Mouse (Mus musculus) C2C12 (cell line): ENCODE measurements around the gene Wfikkn1. TPM values are rescaled to one million over a fixed set of nuclear protein-coding genes. Genes with fewer than 3 reads are reported as not detected.
A peak's percentile ranks its signal among the peaks of the same experiment; 100 is the strongest.

ENCODE experiments used
- H3K27me3 ChIP-seq: one replicate; pipeline ENCODE4 v1.6.1; 2011; ENCODE audit not compliant: control insufficient read depth, insufficient read depth, insufficient read length
- H3K36me3 ChIP-seq: one replicate; pipeline ENCODE4 v1.6.1; 2011; ENCODE audit not compliant: control insufficient read depth, insufficient read depth
- H3K4me3 ChIP-seq: one replicate; pipeline ENCODE4 v1.5.1; 2011; ENCODE audit warnings: mild to moderate bottlenecking, control low read depth; ENCODE audit not compliant: poor library complexity, insufficient read depth, severe bottlenecking
- H3K79me2 ChIP-seq: one replicate; pipeline ENCODE4 v1.6.1; 2011; ENCODE audit not compliant: control insufficient read depth, insufficient read depth
- H3K79me3 ChIP-seq: one replicate; pipeline ENCODE4 v1.6.1; 2011; ENCODE audit warnings: low read depth, control low read depth
- H3ac ChIP-seq: one replicate; pipeline ENCODE3; 2011; ENCODE audit warnings: low read depth; ENCODE audit not compliant: control insufficient read depth, insufficient read length
- CEBPB ChIP-seq: IDR thresholded peaks from one replicate; pipeline ENCODE4 v1.6.1; 2011; ENCODE audit warnings: low read depth, mild to moderate bottlenecking, control low read depth, moderate library complexity
- CTCF ChIP-seq: IDR thresholded peaks from one replicate; pipeline ENCODE4 v1.5.1; 2011; ENCODE audit not compliant: control insufficient read depth, insufficient read depth, insufficient read length
- FOSL1 ChIP-seq: IDR thresholded peaks from one replicate; pipeline ENCODE4 v1.8.0; 2011; ENCODE audit warnings: mild to moderate bottlenecking, low read length; ENCODE audit not compliant: poor library complexity, insufficient read depth, severe bottlenecking
- MAX ChIP-seq: IDR thresholded peaks from one replicate; pipeline ENCODE4 v1.6.1; 2011; ENCODE audit warnings: mild to moderate bottlenecking, control low read depth
- MYOD1 ChIP-seq: IDR thresholded peaks from one replicate; pipeline ENCODE4 v1.6.1; 2011; ENCODE audit warnings: low read depth; ENCODE audit not compliant: control insufficient read depth, insufficient read length
- MYOG ChIP-seq: IDR thresholded peaks from one replicate; pipeline ENCODE4 v1.6.1; 2011; ENCODE audit not compliant: control insufficient read depth, insufficient read length; ENCODE audit errors: extremely low read depth
- USF1 ChIP-seq: IDR thresholded peaks from one replicate; pipeline ENCODE4 v1.6.1; 2011; ENCODE audit warnings: low read depth, mild to moderate bottlenecking, control low read depth, moderate library complexity
- polyA plus RNA-seq: library from polyadenylated mRNA; unstranded; fragments of >200 nt; fragmentation: generic; extraction: Trizol; gene quantifications from one replicate; pipeline ENCODE4 v1.2.1, GENCODE M21; 2012; ENCODE audit warnings: missing spikeins

The Wfikkn1 gene
- polyA plus RNA-seq, 1 experiment: 0.34 TPM

DNA sequence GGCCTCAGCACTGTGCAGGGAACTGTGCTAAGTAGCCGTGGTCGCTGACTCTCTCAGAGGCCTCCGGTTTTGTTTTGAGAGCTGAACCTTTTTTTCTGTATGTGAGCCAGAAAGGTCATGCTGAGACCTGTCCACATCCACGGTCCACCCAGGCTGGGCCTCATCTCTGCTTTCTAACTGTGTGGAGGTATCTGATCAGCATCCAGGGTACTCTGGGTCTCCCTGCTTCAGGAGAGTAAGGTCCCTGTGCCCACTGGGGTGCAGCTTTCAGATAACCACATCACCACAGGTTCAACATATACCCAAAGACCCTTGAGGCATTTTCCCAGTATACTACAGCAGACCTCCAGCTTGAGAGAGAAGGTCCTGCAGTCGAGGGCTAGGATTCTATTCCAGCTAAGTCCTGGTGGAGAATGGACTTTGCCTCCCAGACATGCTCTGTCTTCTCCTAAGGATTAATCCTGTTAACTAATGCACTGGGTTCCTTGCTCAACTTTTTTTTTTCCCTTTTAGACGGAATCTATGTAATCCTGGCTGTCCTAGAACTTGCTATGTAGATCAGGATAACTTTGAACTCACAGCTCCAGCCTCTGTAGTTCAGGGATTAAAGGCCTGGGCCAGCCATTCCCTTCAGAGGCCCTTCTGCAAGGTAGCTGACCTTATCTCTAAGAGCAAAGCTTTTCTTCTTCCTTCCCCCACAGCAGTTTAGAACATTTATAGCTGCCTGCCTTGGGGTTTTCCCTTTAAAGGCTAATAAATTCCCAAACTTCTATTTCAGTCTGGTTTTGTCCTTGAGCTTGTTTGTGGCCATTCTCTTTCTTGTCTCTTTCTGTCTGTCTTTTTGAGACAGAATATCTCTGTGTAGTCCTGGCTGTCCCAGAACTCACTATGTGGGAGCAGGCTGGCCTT is 18.7 kb downstream of the Wfikkn1 start:
- Histone ChIP-seq H3K79me3 (no peaks in the 10 kb centered on the region), H3K4me3 (peak overlapping the region; percentile 43), H3K27me3 (no peaks in the 10 kb centered on the region), H3K36me3 (no peaks in the 10 kb centered on the region), H3K79me2 (no peaks in the 10 kb centered on the region), H3ac (peak overlapping the region; percentile 81)
- no peak for TF ChIP-seq FOSL1
- TF ChIP-seq CEBPB: no peak
- no peak for TF ChIP-seq CTCF
- TF ChIP-seq MYOG: no peak
- TF ChIP-seq USF1: no peak
- TF ChIP-seq MYOD1: no peak

DNA sequence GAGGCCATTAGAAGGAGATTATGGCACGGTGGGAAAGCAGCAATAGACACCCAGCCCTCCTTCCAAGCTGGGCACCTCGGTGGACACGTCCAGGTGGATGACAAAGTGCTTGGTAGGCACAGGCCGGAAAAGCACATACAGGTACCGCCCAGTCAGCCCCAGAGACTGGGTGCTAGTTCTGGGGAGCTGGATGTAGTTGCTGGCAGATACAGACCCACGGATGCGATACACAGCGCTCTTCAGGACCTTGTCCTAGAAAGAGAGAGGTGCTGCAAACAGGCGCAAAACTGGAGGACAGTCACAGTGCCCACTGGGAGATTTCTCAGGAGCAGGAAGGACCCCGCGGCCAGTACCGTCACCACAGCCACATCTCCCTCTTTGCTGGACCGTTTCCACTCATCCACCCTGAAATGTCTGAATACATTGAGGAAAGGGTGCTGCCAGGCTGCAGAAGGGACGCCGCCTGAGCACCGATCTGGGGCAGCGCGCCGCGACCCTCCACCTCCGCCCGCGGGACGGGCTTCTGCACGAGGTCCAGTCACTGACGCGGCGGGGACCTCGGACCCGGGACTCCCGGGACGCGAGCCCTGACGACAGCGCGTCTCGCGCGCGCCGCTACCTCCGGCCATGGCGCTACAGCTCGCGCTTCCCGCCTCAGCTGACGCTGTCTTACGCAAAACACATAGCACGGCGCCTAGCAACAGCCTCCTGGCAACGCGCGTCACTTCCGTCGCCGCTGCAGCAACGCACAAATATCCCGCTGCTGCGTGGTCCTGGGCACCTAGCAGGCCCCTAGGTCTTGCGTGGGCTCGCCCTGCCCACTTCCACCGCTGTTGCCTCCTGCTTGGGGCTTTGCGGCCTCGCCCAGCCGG is 19.6 kb downstream of the Wfikkn1 start, which contains the start of gene Wdr90:
Gene Wdr90 (minus strand): TSS at position 670 of the 872 bp plus-strand sequence.
- no peaks in the 10 kb centered on the region for H3K27me3 ChIP-seq
- no peak for TF ChIP-seq FOSL1
- peak; percentile 63 for TF ChIP-seq MAX
- no peak for TF ChIP-seq MYOD1
- TF ChIP-seq MYOG: no peak
- TF ChIP-seq CEBPB: peak; percentile 83
- peak; percentile 28 for TF ChIP-seq USF1
- TF ChIP-seq CTCF: no peak
- peak within 1 kb of the TSS; percentile 43 for H3K4me3 ChIP-seq
- H3K36me3 ChIP-seq: no peaks in the 10 kb centered on the region
- no peaks in the 10 kb centered on the region for H3K79me2 ChIP-seq
- no peaks in the 10 kb centered on the region for H3K79me3 ChIP-seq
- peak within 1 kb of the TSS; percentile 81 for H3ac ChIP-seq

DNA sequence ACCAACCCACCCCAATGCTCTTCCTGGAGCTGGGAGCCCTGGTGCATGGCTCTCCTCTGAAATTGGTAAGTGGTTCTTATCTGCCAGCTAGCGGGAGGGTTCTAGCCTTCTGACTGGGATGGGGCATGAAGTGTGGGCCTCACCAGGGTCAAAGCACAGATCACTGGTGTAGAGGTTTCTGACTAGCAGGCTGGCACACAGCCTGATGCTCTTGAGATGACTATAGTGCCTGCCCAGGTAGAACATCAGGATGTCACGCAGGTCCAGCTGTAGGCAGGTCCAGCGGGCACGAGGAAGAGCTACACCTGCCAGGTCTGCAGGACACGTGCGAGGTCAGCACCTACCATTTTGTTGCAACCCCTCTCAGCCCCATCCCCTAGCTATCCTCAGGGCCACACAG is 20.4 kb downstream of the Wfikkn1 start:
- H3K79me3 ChIP-seq: no peaks in the 10 kb centered on the region
- H3K4me3 ChIP-seq: peak overlapping the region; percentile 43
- no peak overlapping the region for H3ac ChIP-seq
- no peaks in the 10 kb centered on the region for H3K79me2 ChIP-seq
- no peaks in the 10 kb centered on the region for H3K27me3 ChIP-seq
- TF ChIP-seq USF1 (no peak), MAX (no peak), CTCF (no peak), CEBPB (no peak), FOSL1 (no peak), MYOG (no peak), MYOD1 (no peak)
- no peaks in the 10 kb centered on the region for H3K36me3 ChIP-seq

- peaks cover 26% of the 10 kb centered on the region for H3K36me3 ChIP-seq
Measured at GRCm38 (mm10) chr17:25844396-25844901, 36.2 kb downstream of the Wfikkn1 start, which contains the start of gene Rhot2. Gene Rhot2 (minus strand): TSS chr17:25844851.

More at GRCm38 (mm10) chr17:25844396-25844901, 36.2 kb downstream of the Wfikkn1 start, which contains the start of gene Rhot2:
- Histone ChIP-seq H3K27me3 (no peaks in the 10 kb centered on the region), H3K4me3 (peak within 1 kb of the TSS; percentile 72), H3ac (peak within 1 kb of the TSS; percentile 99), H3K79me3 (peaks cover 5% of the 10 kb centered on the region), H3K79me2 (peaks cover 23% of the 10 kb centered on the region)
- no peak for TF ChIP-seq CEBPB
- TF ChIP-seq MYOG: no peak
- TF ChIP-seq USF1: no peak
- TF ChIP-seq MAX: no peak
- no peak for TF ChIP-seq FOSL1
- no peak for TF ChIP-seq CTCF
- TF ChIP-seq MYOD1: no peak
